Mouse (Mus musculus): Measurements from ENCODE around the gene Cilp2. TPM values are rescaled to one million over a fixed set of nuclear protein-coding genes. Genes with fewer than 3 reads are reported as not detected.

Cilp2 gene
- total and polyA plus RNA-seq, 2 experiments = 0.05 TPM; not detected in 1

- Histone ChIP-seq H3K9ac (ENCODE audit: low read depth, low read length) (no peak overlapping the region), H3K36me3 (ENCODE audit: control insufficient read depth, insufficient read depth, low read length) (no peaks in the 10 kb centered on the region), H3K4me3 (ENCODE audit: insufficient read depth, low read depth, low read length) (no peak overlapping the region), H3K79me2 (ENCODE audit: control insufficient read depth, insufficient read depth, low read length) (no peaks in the 10 kb centered on the region), H3K4me1 (ENCODE audit: control insufficient read depth, insufficient read depth, low read length) (no peaks in the 10 kb centered on the region), H3K27me3 (ENCODE audit: control insufficient read depth, insufficient read depth, low read length) (peaks cover 44% of the 10 kb centered on the region), H3K27ac (replicated peaks; ENCODE audit: insufficient read depth, low read depth, low read length) (no peak overlapping the region)
- TF ChIP-seq POLR2A (IDR thresholded peaks at IDR 0.05; ENCODE audit: extremely low read depth, insufficient read depth, low read length) = no peak
- no peak for TF ChIP-seq CTCF (IDR thresholded peaks at IDR 0.05; ENCODE audit: low read depth, low read length)
- DNase-seq (ENCODE audit: extremely low read depth, low read depth, low spot score) = no peak
- WGBS = 22% methylated on average over 79 of the region's 79 CpGs
These were observed 6.1 kb downstream of the Cilp2 start for GRCm38 (mm10) chr8:69881261-69881865.

GRCm38 (mm10) chr8:69880841-69881240 is 6.6 kb downstream of the Cilp2 start:
- no peak overlapping the region for H3K4me3 ChIP-seq (ENCODE audit: insufficient read depth, low read depth, low read length)
- WGBS = 16% methylated on average over 37 of the region's 37 CpGs

GRCm38 (mm10) chr8:69879678-69880077 is 7.8 kb downstream of the Cilp2 start:
- H3K79me2 ChIP-seq (ENCODE audit: control insufficient read depth, insufficient read depth, low read length) = no peaks in the 10 kb centered on the region
- H3K36me3 ChIP-seq (ENCODE audit: control insufficient read depth, insufficient read depth, low read length) = no peaks in the 10 kb centered on the region
- H3K27me3 ChIP-seq (ENCODE audit: control insufficient read depth, insufficient read depth, low read length) = peaks cover 33% of the 10 kb centered on the region
- H3K9ac ChIP-seq (ENCODE audit: low read depth, low read length) = no peak overlapping the region
- no peak for DNase-seq (ENCODE audit: extremely low read depth, low read depth, low spot score)
- H3K4me1 ChIP-seq (ENCODE audit: control insufficient read depth, insufficient read depth, low read length) = no peaks in the 10 kb centered on the region
- 68% methylated on average over 8 of the region's 8 CpGs for WGBS
- H3K4me3 ChIP-seq (ENCODE audit: insufficient read depth, low read depth, low read length) = no peak overlapping the region
- no peak overlapping the region for H3K27ac ChIP-seq (replicated peaks; ENCODE audit: insufficient read depth, low read depth, low read length)
- TF ChIP-seq POLR2A (IDR thresholded peaks at IDR 0.05; ENCODE audit: extremely low read depth, insufficient read depth, low read length) (no peak), CTCF (IDR thresholded peaks at IDR 0.05; ENCODE audit: low read depth, low read length) (no peak)

More at GRCm38 (mm10) chr8:69880841-69881240, 6.6 kb downstream of the Cilp2 start:
- no peak overlapping the region for H3K9ac ChIP-seq (ENCODE audit: low read depth, low read length)
- peaks cover 39% of the 10 kb centered on the region for H3K27me3 ChIP-seq (ENCODE audit: control insufficient read depth, insufficient read depth, low read length)
- no peaks in the 10 kb centered on the region for H3K4me1 ChIP-seq (ENCODE audit: control insufficient read depth, insufficient read depth, low read length)
- no peak for DNase-seq (ENCODE audit: extremely low read depth, low read depth, low spot score)
- H3K79me2 ChIP-seq (ENCODE audit: control insufficient read depth, insufficient read depth, low read length) = no peaks in the 10 kb centered on the region
- no peak overlapping the region for H3K27ac ChIP-seq (replicated peaks; ENCODE audit: insufficient read depth, low read depth, low read length)
- H3K36me3 ChIP-seq (ENCODE audit: control insufficient read depth, insufficient read depth, low read length) = no peaks in the 10 kb centered on the region
- TF ChIP-seq CTCF (IDR thresholded peaks at IDR 0.05; ENCODE audit: low read depth, low read length) (no peak), POLR2A (IDR thresholded peaks at IDR 0.05; ENCODE audit: extremely low read depth, insufficient read depth, low read length) (no peak)

DNA sequence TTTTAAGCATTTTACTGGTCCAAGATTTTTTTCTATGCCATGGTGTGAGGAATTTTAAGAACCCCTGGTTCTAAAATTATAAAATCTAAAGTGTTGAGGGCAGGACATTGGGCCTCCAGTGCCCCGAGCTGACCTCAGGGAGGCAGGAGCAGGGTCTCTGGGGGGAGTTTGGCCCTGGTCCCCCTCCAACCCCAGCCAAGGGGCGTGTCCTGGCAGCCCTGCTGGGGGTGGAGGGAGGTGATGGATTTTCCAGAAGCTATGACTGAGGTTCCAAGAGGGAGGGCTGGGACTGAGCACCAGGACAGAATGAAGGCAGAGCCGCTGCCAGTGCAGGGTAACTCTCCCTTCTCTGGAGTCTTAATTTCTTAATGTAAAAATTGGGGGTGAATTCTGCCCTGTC is 9.5 kb downstream of the Cilp2 start:
- no peak overlapping the region for H3K9ac ChIP-seq (ENCODE audit: low read depth, low read length)
- no peaks in the 10 kb centered on the region for H3K4me1 ChIP-seq (ENCODE audit: control insufficient read depth, insufficient read depth, low read length)
- H3K79me2 ChIP-seq (ENCODE audit: control insufficient read depth, insufficient read depth, low read length) = no peaks in the 10 kb centered on the region
- 78% methylated on average over 3 of the region's 3 CpGs for WGBS
- H3K4me3 ChIP-seq (ENCODE audit: insufficient read depth, low read depth, low read length) = no peak overlapping the region
- peaks cover 27% of the 10 kb centered on the region for H3K27me3 ChIP-seq (ENCODE audit: control insufficient read depth, insufficient read depth, low read length)
- no peak for DNase-seq (ENCODE audit: extremely low read depth, low read depth, low spot score)
- H3K27ac ChIP-seq (replicated peaks; ENCODE audit: insufficient read depth, low read depth, low read length) = no peak overlapping the region
- no peak for TF ChIP-seq POLR2A (IDR thresholded peaks at IDR 0.05; ENCODE audit: extremely low read depth, insufficient read depth, low read length)
- TF ChIP-seq CTCF (IDR thresholded peaks at IDR 0.05; ENCODE audit: low read depth, low read length) = no peak
- H3K36me3 ChIP-seq (ENCODE audit: control insufficient read depth, insufficient read depth, low read length) = no peaks in the 10 kb centered on the region

GRCm38 (mm10) chr8:69877396-69877795 is 10.1 kb downstream of the Cilp2 start:
- Histone ChIP-seq H3K36me3 (ENCODE audit: control insufficient read depth, insufficient read depth, low read length) (no peaks in the 10 kb centered on the region), H3K4me1 (ENCODE audit: control insufficient read depth, insufficient read depth, low read length) (no peaks in the 10 kb centered on the region), H3K27ac (replicated peaks; ENCODE audit: insufficient read depth, low read depth, low read length) (no peak overlapping the region), H3K9ac (ENCODE audit: low read depth, low read length) (no peak overlapping the region), H3K27me3 (ENCODE audit: control insufficient read depth, insufficient read depth, low read length) (peaks cover 21% of the 10 kb centered on the region), H3K79me2 (ENCODE audit: control insufficient read depth, insufficient read depth, low read length) (no peaks in the 10 kb centered on the region), H3K4me3 (ENCODE audit: insufficient read depth, low read depth, low read length) (no peak overlapping the region)
- no peak for DNase-seq (ENCODE audit: extremely low read depth, low read depth, low spot score)
- TF ChIP-seq CTCF (IDR thresholded peaks at IDR 0.05; ENCODE audit: low read depth, low read length) (no peak), POLR2A (IDR thresholded peaks at IDR 0.05; ENCODE audit: extremely low read depth, insufficient read depth, low read length) (no peak)
- 86% methylated on average over 4 of the region's 4 CpGs for WGBS

DNA sequence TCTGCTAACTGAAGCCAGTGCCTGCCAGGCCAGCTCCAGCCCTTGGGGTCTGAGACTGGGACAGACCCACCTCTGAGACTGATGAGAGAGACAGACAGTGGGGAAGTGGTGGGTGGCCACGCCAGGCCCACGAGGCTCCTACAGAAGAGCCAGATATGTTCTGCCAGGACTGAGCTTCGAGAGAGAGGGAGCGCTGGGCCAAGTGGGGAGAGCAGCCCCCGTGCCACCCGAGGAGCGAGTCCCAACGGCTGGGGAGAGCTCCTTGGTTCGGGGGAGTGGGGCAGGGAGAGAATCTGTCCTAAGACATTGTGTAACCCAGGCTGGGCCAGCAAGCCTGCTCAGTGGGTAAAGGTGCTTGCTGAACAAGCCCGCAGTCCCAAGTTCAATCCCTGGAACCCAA is 10.5 kb downstream of the Cilp2 start:
- no peak overlapping the region for H3K27ac ChIP-seq (replicated peaks; ENCODE audit: insufficient read depth, low read depth, low read length)
- H3K4me3 ChIP-seq (ENCODE audit: insufficient read depth, low read depth, low read length) = no peak overlapping the region
- H3K4me1 ChIP-seq (ENCODE audit: control insufficient read depth, insufficient read depth, low read length) = no peaks in the 10 kb centered on the region
- H3K79me2 ChIP-seq (ENCODE audit: control insufficient read depth, insufficient read depth, low read length) = no peaks in the 10 kb centered on the region
- WGBS = 85% methylated on average over 10 of the region's 10 CpGs
- H3K27me3 ChIP-seq (ENCODE audit: control insufficient read depth, insufficient read depth, low read length) = peaks cover 16% of the 10 kb centered on the region
- no peaks in the 10 kb centered on the region for H3K36me3 ChIP-seq (ENCODE audit: control insufficient read depth, insufficient read depth, low read length)
- DNase-seq (ENCODE audit: extremely low read depth, low read depth, low spot score) = no peak
- TF ChIP-seq POLR2A (IDR thresholded peaks at IDR 0.05; ENCODE audit: extremely low read depth, insufficient read depth, low read length) (no peak), CTCF (IDR thresholded peaks at IDR 0.05; ENCODE audit: low read depth, low read length) (no peak)
- no peak overlapping the region for H3K9ac ChIP-seq (ENCODE audit: low read depth, low read length)

All from liver, adult 2 months (tissue).